Mouse (Mus musculus): ENCODE measurements around the gene Nav1.
A peak's percentile ranks its signal among the peaks of the same experiment; 100 is the strongest.

Gene Nav1

GRCm38 (mm10) chr1:135435823-135436222 lies 171.3 kb downstream of the Nav1 start:
- no peak for DNase-seq

GRCm38 (mm10) chr1:135430669-135431017 lies 176.5 kb downstream of the Nav1 start:
- DNase-seq = no peak

- peak; percentile 93 to 97 for DNase-seq
Measured at GRCm38 (mm10) chr1:135429901-135430668, 177.0 kb downstream of the Nav1 start, which contains the start of gene Ipo9. Ipo9 (minus strand) TSS chr1:135430499.

- no peak for DNase-seq
Measured at GRCm38 (mm10) chr1:135427390-135427789, 179.7 kb downstream of the Nav1 start.

GRCm38 (mm10) chr1:135426645-135427044 lies 180.4 kb downstream of the Nav1 start:
- DNase-seq = no peak

- no peak for DNase-seq
Measured at GRCm38 (mm10) chr1:135422772-135423171, 184.3 kb downstream of the Nav1 start.

- no peak for DNase-seq
Measured at GRCm38 (mm10) chr1:135413996-135414395, 193.1 kb downstream of the Nav1 start.

GRCm38 (mm10) chr1:135412130-135412529 lies 195.0 kb downstream of the Nav1 start:
- no peak for DNase-seq

- peak; percentile 60 to 71 for DNase-seq
Measured at GRCm38 (mm10) chr1:135410967-135411366, 196.1 kb downstream of the Nav1 start.

- DNase-seq = no peak
Measured at GRCm38 (mm10) chr1:135408973-135409372, 198.1 kb downstream of the Nav1 start.

GRCm38 (mm10) chr1:135405356-135405755 lies 201.7 kb downstream of the Nav1 start:
- DNase-seq = no peak

GRCm38 (mm10) chr1:135401452-135402110 lies 205.5 kb downstream of the Nav1 start:
- no peak for DNase-seq

GRCm38 (mm10) chr1:135399466-135399865 lies 207.6 kb downstream of the Nav1 start:
- DNase-seq = no peak

GRCm38 (mm10) chr1:135385161-135385560 lies 221.9 kb downstream of the Nav1 start:
- DNase-seq = no peak

Measured in kidney, postnatal 36 days (tissue).